Mouse (Mus musculus) heart, postnatal 10 days (tissue): ENCODE data around the gene Olfr103. TPM values are rescaled to one million over a fixed set of nuclear protein-coding genes. Genes with fewer than 3 reads are reported as not detected.

Experiments
- DNase-seq, 2 experiments: peaks; one replicate each; pipeline ENCODE4 v3.0.0; 2021
- intact Hi-C: fragments of 180-260 bp; cut with DNase I; formaldehyde crosslinking; loops from one replicate; pipeline ENCODE4 v1.15.1; 2025
- total RNA-seq, 2 experiments: library from RNA; stranded (reverse); gene quantifications; 2 replicates each; pipeline ENCODE4 v1.2.3; 2021

The Olfr103 gene
- not detected for total RNA-seq

- intact Hi-C loops = no loop called here
- no peak for DNase-seq
These were observed at the start of gene Olfr103 for GRCm38 (mm10) chr17:37339598-37339997. TSS of gene Olfr103 (minus strand) at chr17:37339698.

DNA sequence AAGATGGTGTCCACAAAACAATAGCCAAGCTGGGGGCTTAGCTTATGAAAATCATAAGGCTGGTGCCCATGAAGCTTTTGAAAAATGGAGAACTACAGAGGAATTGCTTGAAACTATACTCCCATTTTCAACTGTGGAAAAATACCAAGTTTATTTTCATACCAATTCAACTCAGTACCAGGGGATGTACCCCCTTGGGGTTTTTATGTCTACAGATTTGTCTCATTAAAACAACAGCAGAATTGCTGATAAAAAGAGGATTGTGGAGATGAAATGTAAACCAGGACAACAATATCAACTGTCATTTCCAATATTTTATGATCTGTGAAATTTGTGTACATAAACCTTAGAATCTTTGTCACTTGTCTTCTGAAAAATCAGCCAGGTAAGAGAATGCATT is 39.2 kb upstream of the Olfr103 start, which contains the start of gene Olfr105-ps:
Gene Olfr105-ps, plus strand, starts transcription at position 301 of the 400 bp plus-strand sequence.
- DNase-seq = no peak
- intact Hi-C loops = no loop called here

GRCm38 (mm10) chr17:37359282-37359681 is 19.8 kb upstream of the Olfr103 start, which contains the start of gene Olfr104-ps:
TSS of gene Olfr104-ps (plus strand) at chr17:37359582.
- intact Hi-C loops = no loop called here
- no peak for DNase-seq

DNA sequence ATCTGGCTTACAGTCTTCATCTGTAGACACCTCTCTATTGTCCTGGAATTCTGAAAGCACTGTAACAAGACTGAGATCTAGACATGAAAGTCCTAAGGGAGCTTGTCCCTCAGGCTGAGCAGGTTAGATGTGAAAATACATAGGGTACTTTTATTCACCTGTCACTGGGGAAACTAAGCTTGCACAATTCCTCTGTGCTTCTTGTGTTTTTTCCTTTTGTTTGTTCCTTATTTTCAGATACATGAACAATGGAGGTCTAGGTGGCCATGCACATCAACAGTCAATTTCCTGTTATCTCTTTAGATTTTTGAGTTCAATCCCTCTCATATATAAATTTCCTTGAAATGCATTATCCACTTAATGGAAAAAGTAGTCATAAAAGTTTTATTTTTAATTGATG is 22.5 kb downstream of the Olfr103 start, which contains the start of gene Olfr102:
Gene Olfr102, minus strand, starts transcription at position 101 of the 400 bp plus-strand sequence.
- intact Hi-C loops = no loop called here
- DNase-seq = no peak

DNA sequence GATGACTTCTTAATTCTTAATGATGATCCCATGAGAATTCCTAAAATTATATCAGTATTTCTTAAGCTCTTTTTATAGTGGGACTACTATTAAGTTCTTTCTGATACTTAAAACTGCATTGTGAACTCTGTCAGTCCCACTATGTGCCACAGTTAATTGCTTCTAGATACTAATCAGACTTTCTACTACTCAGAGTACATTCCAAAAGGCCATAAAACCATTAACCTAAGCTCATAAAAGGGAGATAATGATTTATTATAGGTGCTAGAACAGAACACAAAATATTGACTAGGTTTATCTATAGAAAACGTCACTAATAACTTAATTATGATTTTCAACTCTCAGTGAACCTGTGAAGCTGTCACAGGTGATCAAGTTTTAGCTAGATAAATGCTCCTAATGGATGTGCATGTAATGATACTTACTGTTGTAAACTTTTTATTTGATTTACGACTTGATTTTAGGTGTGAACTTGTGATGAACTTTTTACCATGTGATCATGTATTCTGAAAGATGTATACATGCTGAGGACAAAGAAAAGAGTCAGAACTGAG is 29.3 kb downstream of the Olfr103 start:
- no peak for DNase-seq
- intact Hi-C loops = no loop called here

- DNase-seq = no peak
- intact Hi-C loops = no loop called here
These were observed 31.0 kb downstream of the Olfr103 start for GRCm38 (mm10) chr17:37308483-37308882.

DNA sequence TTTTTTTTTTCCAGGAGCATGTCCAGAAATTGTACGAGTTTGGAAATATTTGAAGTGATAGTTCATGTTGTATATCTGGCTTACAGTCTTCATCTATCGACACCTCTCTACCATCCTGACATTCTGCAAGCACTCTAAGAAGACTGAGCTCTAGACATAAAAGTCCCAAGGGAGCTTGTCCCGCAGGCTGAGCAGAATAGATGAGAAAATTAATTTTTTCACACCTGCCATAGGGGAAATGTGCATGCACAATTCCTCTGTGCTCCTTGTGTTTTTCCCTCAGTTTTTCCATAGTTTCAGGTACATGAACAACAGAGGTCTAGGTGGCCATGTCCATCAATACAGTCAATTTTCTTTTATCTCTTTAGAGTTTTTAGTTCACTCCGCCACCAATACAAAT is 35.3 kb downstream of the Olfr103 start, which contains the start of gene Olfr101:
Gene Olfr101, minus strand, starts transcription at position 101 of the 400 bp plus-strand sequence.
- intact Hi-C loops = no loop called here
- no peak for DNase-seq

Other genes starting within 250 kb of the Olfr103 start
- gene Olfr91, start 241.4 kb downstream of the Olfr103 start, total RNA-seq = not detected
- gene Olfr92, start 219.6 kb downstream of the Olfr103 start, total RNA-seq = not detected
- gene Olfr93, start 178.2 kb downstream of the Olfr103 start, total RNA-seq = not detected
- not detected for gene Ubd, start 145.8 kb downstream of the Olfr103 start, total RNA-seq
- gene Olfr94, start 138.7 kb downstream of the Olfr103 start, total RNA-seq = not detected
- not detected for gene Olfr95, start 126.6 kb downstream of the Olfr103 start, total RNA-seq
- not detected for gene Olfr96, start 119.6 kb downstream of the Olfr103 start, total RNA-seq
- gene Olfr97, start 102.4 kb downstream of the Olfr103 start, total RNA-seq = not detected
- not detected for gene Olfr98, start 75.9 kb downstream of the Olfr103 start, total RNA-seq
- gene H2-M3, start 69.5 kb downstream of the Olfr103 start, total RNA-seq = 1 to 10 TPM; 3.2 to 4.0 TPM
- not detected for gene Olfr99, start 56.2 kb downstream of the Olfr103 start, total RNA-seq
- gene Olfr101, start 35.4 kb downstream of the Olfr103 start, total RNA-seq = not detected
- gene Olfr102, start 22.6 kb downstream of the Olfr103 start, total RNA-seq = not detected
- gene Olfr104-ps, start 19.9 kb upstream of the Olfr103 start, total RNA-seq = not detected
- not detected for gene Olfr105-ps, start 39.3 kb upstream of the Olfr103 start, total RNA-seq
- gene Olfr106-ps, start 50.7 kb upstream of the Olfr103 start, total RNA-seq = not detected
- not detected for gene Olfr107, start 59.5 kb upstream of the Olfr103 start, total RNA-seq
- not detected for gene Olfr108, start 105.8 kb upstream of the Olfr103 start, total RNA-seq
- not detected for gene Olfr109, start 119.2 kb upstream of the Olfr103 start, total RNA-seq
- gene H2-M2, start 143.9 kb upstream of the Olfr103 start, total RNA-seq = not detected
- not detected for gene Olfr110, start 152.8 kb upstream of the Olfr103 start, total RNA-seq
- not detected for gene Olfr111, start 168.3 kb upstream of the Olfr103 start, total RNA-seq
- not detected for gene Olfr112, start 229.8 kb upstream of the Olfr103 start, total RNA-seq
- not detected for gene Olfr113, start 238.0 kb upstream of the Olfr103 start, total RNA-seq